Mouse (Mus musculus): Measurements from ENCODE around the gene Tmem176a.

The Tmem176a gene

DNA sequence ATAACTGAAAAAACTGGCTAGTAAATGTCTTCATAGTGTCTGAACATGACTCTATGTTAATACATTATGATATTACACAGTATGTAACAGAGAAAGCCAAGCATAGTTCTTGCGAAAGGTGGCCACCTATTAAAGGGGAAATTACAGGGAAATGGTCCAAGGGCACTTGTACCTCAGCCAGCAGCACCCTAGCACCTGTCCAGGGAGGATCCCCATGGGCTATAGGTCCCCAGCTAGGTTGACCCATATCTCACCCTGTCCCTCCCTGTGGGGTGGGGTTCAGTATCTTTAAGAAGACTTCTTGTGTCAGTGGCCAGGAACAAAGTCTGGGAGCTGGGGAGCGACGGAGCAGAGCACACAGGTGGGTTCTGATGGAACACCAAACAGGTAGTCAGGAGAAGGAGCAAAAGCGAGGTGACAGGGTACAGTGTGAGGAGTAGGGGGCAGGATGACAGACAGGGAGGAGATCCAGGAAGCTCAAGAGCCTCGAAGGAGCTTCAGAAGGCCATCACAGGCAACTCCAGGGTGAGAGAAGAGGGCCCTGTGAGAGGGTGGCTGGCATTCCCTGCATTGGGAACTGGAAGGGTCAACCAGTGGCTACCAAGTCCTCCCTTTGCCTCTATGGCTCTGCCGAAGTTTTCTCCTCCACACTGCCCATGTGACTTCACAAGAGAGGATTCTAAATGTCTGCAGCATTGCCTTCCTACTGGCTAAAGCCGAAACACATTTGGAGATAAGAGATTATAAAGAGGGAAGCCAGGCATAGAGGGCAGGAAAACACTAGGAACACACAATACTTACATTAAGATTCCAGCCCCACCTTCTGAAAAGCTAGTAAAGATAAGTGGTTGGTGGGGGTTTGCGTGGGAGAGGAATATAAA lies 54.5 kb downstream of the Tmem176a start:
- DNase-seq: no peak

DNA sequence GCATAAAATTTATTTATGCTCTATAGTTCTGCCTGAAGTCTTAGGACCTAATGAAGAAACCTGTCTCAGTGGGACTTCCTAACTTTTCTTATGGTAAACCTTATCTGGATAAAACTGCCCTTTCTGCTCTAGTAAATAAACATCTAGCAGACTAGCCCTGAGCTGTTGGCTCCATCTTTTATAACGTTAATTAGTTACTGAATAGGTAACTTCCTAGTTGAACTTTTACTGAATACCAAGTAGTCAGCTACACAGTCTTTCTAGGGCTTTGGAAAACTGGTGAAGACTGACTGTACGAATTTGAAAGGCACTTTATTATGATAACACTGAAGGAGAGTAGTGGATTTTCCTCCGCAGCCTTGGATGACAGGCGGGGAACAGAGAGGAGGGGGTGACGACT lies 55.2 kb downstream of the Tmem176a start:
- DNase-seq: no peak
